Mouse (Mus musculus): ENCODE data around the gene Mcf2l. TPM values are rescaled to one million over a fixed set of nuclear protein-coding genes. Genes with fewer than 3 reads are reported as not detected.

The Mcf2l gene
- total RNA-seq, 1 experiment from 2014 or later: 3.1 TPM

DNA sequence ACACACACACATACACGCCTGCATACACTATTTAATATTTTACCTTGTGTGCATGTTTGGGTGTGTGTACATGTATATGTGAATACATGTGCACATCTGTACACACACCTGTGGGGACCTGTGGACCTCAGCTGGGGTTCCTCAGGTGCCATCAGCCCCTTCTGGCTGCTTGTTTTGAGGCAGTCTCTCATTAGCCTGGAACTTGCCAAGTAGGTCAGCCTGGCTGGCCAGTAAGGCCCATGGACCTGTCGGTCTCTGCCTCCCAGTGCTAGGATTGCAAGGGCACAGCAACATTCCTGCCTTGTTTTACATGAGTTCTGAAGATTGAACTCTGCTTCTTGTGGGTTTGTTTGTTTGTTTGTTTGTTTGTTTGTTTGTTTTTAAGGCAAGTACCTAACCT lies 87.0 kb downstream of the Mcf2l start:
- ATAC-seq (replicated peaks in 1 of 2; ENCODE audit: insufficient read depth in 1 of 2, low FRiP score in 2 of 2, low TSS enrichment in 1 of 2, low read depth in 1 of 2, poor library complexity in 2 of 2, severe bottlenecking in 2 of 2): no peak

DNA sequence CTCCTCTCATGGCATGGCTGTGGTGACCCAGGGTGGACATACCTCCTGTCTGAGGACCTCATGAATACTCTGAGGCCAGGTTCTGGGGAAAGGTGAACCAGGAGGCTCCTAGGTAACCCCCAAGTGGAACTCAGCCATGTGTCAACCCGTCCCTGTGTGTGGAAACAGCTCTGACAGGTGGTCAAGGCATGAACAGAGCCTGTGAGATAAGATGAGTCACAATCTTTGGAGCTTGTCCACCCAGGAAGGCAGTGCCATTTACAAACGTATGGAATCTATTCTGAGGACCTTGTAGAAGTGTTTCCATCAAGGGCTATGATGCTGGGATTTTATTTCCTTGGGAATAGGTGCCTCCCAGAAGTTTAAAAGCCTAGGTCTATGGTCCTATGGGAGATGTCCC lies 87.6 kb downstream of the Mcf2l start:
- ATAC-seq (replicated peaks in 1 of 2; ENCODE audit: insufficient read depth in 1 of 2, low FRiP score in 2 of 2, low TSS enrichment in 1 of 2, low read depth in 1 of 2, poor library complexity in 2 of 2, severe bottlenecking in 2 of 2): no peak

GRCm38 (mm10) chr8:12961821-12962534 lies 88.4 kb downstream of the Mcf2l start:
- ATAC-seq (replicated peaks in 1 of 2; ENCODE audit: insufficient read depth in 1 of 2, low FRiP score in 2 of 2, low TSS enrichment in 1 of 2, low read depth in 1 of 2, poor library complexity in 2 of 2, severe bottlenecking in 2 of 2): no peak

DNA sequence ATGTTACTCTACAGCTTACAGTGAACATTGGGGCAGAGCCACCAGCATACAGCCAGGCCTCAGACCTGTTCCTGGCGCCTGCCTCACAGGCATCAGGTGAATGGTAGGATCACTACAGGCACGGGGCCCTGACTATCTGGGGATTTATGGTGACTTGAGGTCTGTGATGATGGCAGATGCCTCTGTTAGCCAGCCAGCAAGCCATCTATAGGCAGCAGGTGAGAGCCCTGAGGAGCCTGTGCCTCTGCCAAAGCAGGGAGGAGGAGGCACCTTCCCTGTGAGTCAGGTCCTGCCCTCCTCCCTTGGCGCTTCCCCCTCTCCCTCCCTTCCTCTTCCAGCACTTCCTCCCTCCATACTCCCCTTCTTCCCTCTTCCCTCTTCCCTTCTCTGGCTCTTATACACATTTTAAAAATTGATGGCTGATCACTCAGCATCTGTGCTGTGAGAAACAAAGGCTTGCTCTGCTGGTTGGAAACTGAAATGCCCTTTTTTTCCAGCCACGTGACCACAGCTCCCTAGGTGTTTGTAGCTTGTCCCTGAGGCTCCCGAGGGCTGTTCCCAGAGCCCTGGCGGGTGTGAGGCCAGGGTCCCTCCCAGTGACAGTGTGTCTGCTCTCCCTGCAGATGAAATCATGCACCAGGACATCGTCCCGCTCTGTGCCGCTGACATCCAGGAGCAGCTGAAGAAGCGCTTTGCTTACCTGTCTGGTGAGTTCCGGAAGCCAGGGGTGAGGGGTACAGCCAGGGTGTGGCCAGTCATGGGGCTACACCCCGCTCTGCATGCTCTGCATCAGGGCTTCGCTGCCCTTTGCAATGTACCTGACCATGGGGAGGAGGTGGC lies 89.2 kb downstream of the Mcf2l start:
- no peak for ATAC-seq (replicated peaks in 1 of 2; ENCODE audit: insufficient read depth in 1 of 2, low FRiP score in 2 of 2, low TSS enrichment in 1 of 2, low read depth in 1 of 2, poor library complexity in 2 of 2, severe bottlenecking in 2 of 2)

DNA sequence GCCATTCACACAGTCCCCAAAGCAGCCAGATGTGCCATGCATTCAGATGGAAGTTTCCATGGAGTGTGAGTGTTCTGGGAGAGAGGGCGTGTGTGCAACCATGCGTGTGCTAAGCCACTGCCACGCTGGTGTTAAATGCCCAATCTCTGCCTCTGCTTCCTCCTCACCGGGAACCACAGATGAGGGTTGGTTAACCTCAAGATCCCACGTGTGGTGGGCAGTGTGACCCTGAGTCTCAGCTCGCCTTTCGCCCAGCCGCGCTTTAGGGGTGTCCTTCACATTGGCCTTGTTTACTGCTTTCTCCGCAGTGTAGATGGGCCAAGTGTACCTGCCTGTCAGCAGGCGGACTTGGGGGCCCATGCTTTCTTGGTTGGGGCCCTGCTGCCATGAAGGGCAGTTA lies 102.7 kb downstream of the Mcf2l start:
- ATAC-seq (replicated peaks in 1 of 2; ENCODE audit: insufficient read depth in 1 of 2, low FRiP score in 2 of 2, low TSS enrichment in 1 of 2, low read depth in 1 of 2, poor library complexity in 2 of 2, severe bottlenecking in 2 of 2): peak; percentile 58 to 74

- peak; percentile 68 to 76 for ATAC-seq (replicated peaks in 1 of 2; ENCODE audit: insufficient read depth in 1 of 2, low FRiP score in 2 of 2, low TSS enrichment in 1 of 2, low read depth in 1 of 2, poor library complexity in 2 of 2, severe bottlenecking in 2 of 2)
Observed at GRCm38 (mm10) chr8:12976723-12977122, 103.1 kb downstream of the Mcf2l start.

- ATAC-seq (replicated peaks in 1 of 2; ENCODE audit: insufficient read depth in 1 of 2, low FRiP score in 2 of 2, low TSS enrichment in 1 of 2, low read depth in 1 of 2, poor library complexity in 2 of 2, severe bottlenecking in 2 of 2): 0 out of 4 replicates have a peak, but pooled peaks of 1 of the 2 experiments have one; percentile 26
Observed at GRCm38 (mm10) chr8:12977325-12977724, 103.7 kb downstream of the Mcf2l start.

GRCm38 (mm10) chr8:12978308-12978707 lies 104.7 kb downstream of the Mcf2l start:
- ATAC-seq (replicated peaks in 1 of 2; ENCODE audit: insufficient read depth in 1 of 2, low FRiP score in 2 of 2, low TSS enrichment in 1 of 2, low read depth in 1 of 2, poor library complexity in 2 of 2, severe bottlenecking in 2 of 2): no peak

- peak; percentile 79 to 81 for ATAC-seq (replicated peaks in 1 of 2; ENCODE audit: insufficient read depth in 1 of 2, low FRiP score in 2 of 2, low TSS enrichment in 1 of 2, low read depth in 1 of 2, poor library complexity in 2 of 2, severe bottlenecking in 2 of 2)
Observed at GRCm38 (mm10) chr8:12978726-12979125, 105.1 kb downstream of the Mcf2l start.

DNA sequence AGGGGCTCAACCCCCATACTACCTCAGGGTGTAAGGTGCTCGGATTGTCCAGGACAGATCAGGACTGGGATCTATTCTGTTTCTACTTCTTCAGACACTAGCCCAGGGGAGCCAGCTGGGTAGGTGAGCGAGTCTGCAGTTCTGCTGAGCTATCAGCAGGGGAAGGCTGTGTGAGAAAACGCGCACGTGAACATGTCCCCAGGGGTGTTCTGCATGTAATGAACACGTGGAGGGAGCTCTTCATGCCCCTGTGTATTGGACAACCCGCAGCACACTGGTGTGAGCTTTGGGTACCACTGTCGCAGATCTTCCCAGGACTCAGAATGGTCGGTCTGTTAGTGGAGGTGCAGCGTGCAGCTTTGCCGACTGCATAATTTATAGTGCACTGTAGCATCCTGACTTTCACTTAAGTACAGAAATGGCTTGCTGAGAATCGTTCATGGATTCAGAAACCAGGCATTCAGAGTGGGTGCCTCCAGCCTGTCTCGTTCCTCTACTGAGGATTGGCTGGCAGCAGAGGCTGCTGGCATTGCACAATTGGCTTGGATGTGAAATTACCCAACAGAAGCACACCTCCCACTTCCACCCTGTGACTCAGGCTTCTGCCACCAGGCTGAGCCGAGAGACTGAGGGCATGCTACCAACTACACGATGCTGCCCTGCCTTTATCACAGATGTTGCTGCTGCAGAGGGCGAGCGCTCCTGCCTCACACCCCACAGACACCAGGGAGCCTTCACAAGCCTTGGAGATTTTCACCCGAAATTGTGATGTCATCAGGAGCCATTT lies 110.3 kb downstream of the Mcf2l start:
- peak; percentile 17 to 75; a peak in 2 of 4 replicates for ATAC-seq (replicated peaks in 1 of 2; ENCODE audit: insufficient read depth in 1 of 2, low FRiP score in 2 of 2, low TSS enrichment in 1 of 2, low read depth in 1 of 2, poor library complexity in 2 of 2, severe bottlenecking in 2 of 2)

DNA sequence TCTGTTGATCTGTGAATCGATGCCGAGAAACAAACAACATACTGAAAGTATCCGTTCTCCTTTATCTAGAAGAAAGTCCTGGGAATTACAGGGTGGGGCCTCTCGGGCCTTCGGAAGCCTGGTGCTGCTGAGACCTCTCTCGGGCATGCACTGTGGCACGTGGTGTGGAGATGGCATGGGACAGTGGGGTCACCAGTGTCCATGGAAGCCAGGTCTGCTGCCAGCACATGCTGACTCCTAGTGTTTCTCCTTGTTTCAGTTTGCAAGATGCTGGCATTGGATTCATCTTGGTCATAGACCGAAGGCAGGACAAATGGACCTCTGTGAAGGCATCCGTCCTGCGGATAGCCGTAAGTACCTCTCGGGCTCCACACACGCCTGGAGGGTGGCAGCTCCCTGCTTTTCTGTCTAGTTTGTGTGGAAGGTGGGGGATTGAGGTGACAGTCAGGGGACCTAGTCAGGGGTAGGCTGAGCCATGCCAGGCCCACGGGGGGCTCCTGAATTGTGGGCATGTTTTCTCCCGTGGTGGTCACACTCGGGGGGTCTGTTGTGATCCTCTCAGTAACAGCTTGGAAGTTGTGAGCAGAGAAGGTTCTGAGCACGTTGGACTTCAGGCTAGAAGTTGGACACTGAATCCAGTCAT lies 111.1 kb downstream of the Mcf2l start:
- ATAC-seq (replicated peaks in 1 of 2; ENCODE audit: insufficient read depth in 1 of 2, low FRiP score in 2 of 2, low TSS enrichment in 1 of 2, low read depth in 1 of 2, poor library complexity in 2 of 2, severe bottlenecking in 2 of 2): no peak

DNA sequence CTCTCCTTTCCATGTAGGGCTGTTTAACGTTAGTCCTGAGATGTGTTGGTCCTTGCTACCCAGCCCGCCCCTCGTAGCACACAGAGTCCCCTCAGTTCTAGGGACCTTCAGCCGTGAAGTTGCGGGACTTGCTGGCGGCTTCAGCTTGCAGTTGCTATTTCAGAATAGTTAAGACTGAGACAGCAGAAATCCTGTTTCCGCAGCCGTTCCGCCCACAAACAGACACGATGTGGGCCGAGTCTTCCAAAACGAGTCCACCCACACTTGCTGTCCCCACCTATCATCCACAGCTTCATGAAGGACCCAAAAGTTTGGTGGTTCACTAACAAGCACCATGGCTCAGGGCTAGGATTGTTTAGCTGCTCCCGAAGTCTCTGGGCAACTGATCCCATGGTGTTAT lies 111.7 kb downstream of the Mcf2l start:
- ATAC-seq (replicated peaks in 1 of 2; ENCODE audit: insufficient read depth in 1 of 2, low FRiP score in 2 of 2, low TSS enrichment in 1 of 2, low read depth in 1 of 2, poor library complexity in 2 of 2, severe bottlenecking in 2 of 2): no peak

GRCm38 (mm10) chr8:12987571-12987970 lies 114.0 kb downstream of the Mcf2l start:
- no peak for ATAC-seq (replicated peaks in 1 of 2; ENCODE audit: insufficient read depth in 1 of 2, low FRiP score in 2 of 2, low TSS enrichment in 1 of 2, low read depth in 1 of 2, poor library complexity in 2 of 2, severe bottlenecking in 2 of 2)

- no peak for ATAC-seq (replicated peaks in 1 of 2; ENCODE audit: insufficient read depth in 1 of 2, low FRiP score in 2 of 2, low TSS enrichment in 1 of 2, low read depth in 1 of 2, poor library complexity in 2 of 2, severe bottlenecking in 2 of 2)
Observed at GRCm38 (mm10) chr8:12988722-12989430, 115.3 kb downstream of the Mcf2l start.

- ATAC-seq (replicated peaks in 1 of 2; ENCODE audit: insufficient read depth in 1 of 2, low FRiP score in 2 of 2, low TSS enrichment in 1 of 2, low read depth in 1 of 2, poor library complexity in 2 of 2, severe bottlenecking in 2 of 2): no peak
Observed at GRCm38 (mm10) chr8:12991411-12991810, 117.8 kb downstream of the Mcf2l start.

DNA sequence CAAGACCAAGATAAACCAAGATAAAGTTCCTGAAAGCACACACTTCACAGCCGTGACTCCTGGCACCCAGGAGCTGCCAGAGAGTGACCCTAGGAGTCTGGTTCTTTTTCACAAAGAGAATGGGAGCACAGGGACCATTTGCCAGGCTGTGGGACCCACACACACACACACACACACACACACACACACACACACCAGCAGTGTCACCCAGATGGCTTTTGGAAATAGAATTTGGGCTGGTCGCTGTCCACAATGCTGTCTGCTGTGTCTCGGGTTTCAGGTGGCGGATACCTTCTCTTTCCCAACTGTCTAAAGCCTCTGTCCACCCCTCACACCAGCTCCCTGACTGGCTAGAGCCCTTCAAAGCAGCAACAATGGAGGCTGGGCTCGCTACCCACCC lies 120.9 kb downstream of the Mcf2l start:
- ATAC-seq (replicated peaks in 1 of 2; ENCODE audit: insufficient read depth in 1 of 2, low FRiP score in 2 of 2, low TSS enrichment in 1 of 2, low read depth in 1 of 2, poor library complexity in 2 of 2, severe bottlenecking in 2 of 2): no peak

- ATAC-seq (replicated peaks in 1 of 2; ENCODE audit: insufficient read depth in 1 of 2, low FRiP score in 2 of 2, low TSS enrichment in 1 of 2, low read depth in 1 of 2, poor library complexity in 2 of 2, severe bottlenecking in 2 of 2): no peak
Observed at GRCm38 (mm10) chr8:12995481-12995880, 121.9 kb downstream of the Mcf2l start.
